Mouse (Mus musculus) heart, adult 2 months (tissue): ENCODE measurements around the gene Napepld.
"Not testable (repeated sequence)": the region's sequence is repeated elsewhere in the genome, so short reads cannot be mapped to it uniquely, and the experiment has no call there.

Experiments
- CTCF ChIP-seq: fragments of 200-600 bp; IDR thresholded peaks from 2 replicates; pipeline ENCODE4 v1.8.1; 2022; ENCODE audit warnings: antibody characterized with exemption, mild to moderate bottlenecking, moderate library complexity
- EP300 ChIP-seq: fragments of 200-500 bp; IDR thresholded peaks from 2 replicates; pipeline ENCODE4 v1.6.1; 2011; ENCODE audit warnings: low read depth, low read length, control low read depth; ENCODE audit not compliant: insufficient read depth
- POLR2A ChIP-seq: fragments of 200-500 bp; IDR thresholded peaks from 2 replicates; pipeline ENCODE4 v1.6.1; 2011; ENCODE audit warnings: mild to moderate bottlenecking, low read depth, low read length, control low read depth; ENCODE audit not compliant: insufficient read depth

DNA sequence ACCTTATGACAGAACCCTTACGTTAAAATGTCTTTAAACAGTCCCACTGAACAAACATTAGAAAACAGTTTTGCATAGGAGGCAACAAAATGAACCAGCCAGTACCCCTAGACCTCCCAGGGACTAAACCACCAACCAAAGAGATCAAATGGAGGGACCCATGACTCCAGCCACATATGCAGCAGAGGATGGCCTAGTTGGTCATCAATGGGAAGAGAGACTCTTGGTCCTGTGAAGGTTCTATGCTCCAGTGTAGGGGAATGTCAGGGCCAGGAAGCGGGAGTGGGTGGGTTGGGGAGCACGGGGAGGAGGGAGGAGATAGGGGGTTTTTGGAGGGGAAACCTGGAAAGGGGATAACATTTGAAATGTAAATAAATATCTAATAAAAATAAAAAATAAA is 1.6 kb downstream of the Napepld start:
- TF ChIP-seq CTCF, POLR2A, EP300: not testable (repeated sequence)
